Mouse (Mus musculus) ES-E14 (cell line): ENCODE measurements around the gene Ppp1r1b.

Experiments
- HCFC1 ChIP-seq: IDR thresholded peaks from 2 replicates; pipeline ENCODE4 v1.6.1; 2012; ENCODE audit warnings: low read length, inconsistent platforms, borderline replicate concordance; ENCODE audit not compliant: insufficient read depth
- MAFK ChIP-seq: IDR thresholded peaks from 2 replicates; pipeline ENCODE4 v1.6.1; 2014; ENCODE audit warnings: mild to moderate bottlenecking, low read depth, low read length, inconsistent platforms; ENCODE audit not compliant: insufficient read depth
- ZC3H11A ChIP-seq: IDR thresholded peaks from 2 replicates; pipeline ENCODE4 v1.6.1; 2012; ENCODE audit warnings: low read depth, mild to moderate bottlenecking, inconsistent platforms, low read length, borderline replicate concordance
- ZNF384 ChIP-seq: IDR thresholded peaks from 2 replicates; pipeline ENCODE4 v1.6.1; 2012; ENCODE audit warnings: low read depth, low read length, inconsistent platforms

DNA sequence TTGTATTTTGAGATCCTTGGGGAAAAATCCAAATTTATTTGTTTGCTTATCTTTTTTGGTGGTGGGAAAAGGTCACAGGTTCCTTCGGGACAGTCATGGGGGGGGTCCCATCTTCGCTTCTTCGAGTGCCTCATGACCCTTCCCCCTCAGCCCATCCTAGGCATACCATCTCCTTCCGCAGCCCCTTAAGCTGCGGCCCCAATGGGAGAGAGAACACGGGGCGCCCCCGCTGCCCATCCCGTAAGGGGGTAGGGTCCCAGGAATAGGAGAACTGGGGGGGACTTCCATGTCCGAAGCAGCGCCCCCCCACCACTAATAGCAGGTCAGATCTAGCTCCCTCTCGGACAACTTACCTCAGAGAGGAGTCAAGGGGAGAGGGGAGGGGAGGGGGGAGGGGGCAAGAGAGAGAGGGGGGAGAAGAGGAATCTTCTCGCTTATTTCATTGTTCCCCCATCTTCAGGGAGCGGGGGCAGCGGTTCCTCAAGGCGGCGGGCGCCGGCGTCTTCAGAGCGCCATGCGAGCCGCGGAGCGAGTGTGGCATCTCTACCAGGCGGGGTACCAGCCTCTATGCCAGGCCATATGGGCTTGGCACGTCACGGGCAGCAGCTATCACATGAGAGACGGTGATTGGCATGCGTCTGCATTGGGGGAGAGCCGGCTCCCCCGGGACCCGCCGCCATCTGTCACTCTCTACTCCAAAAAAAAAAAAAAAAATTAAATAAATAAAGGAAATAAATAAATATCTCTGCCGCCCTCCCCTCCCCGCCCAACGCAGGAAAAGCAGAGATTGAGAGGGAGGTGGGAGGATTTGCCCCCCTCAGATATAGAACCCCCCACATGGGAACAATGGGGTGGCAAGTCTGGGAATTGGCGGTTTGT is 18.9 kb upstream of the Ppp1r1b start, which contains the start of gene Neurod2:
- TF ChIP-seq ZNF384 = peak; percentile 82
- no peak for TF ChIP-seq MAFK
- TF ChIP-seq HCFC1 = no peak
- no peak for TF ChIP-seq ZC3H11A
